Mouse (Mus musculus): ENCODE measurements around the gene Bcl2l11. TPM values are rescaled to one million over a fixed set of nuclear protein-coding genes. Genes with fewer than 3 reads are reported as not detected.

The Bcl2l11 gene
- total RNA-seq, 2 experiments from 2014 or later: 3.7 to 5.8 TPM

- intact Hi-C loops (cut with DNase I): no loop called here
Observed at GRCm38 (mm10) chr2:128197379-128197778, 71.5 kb downstream of the Bcl2l11 start.

GRCm38 (mm10) chr2:128203147-128203546, 77.3 kb downstream of the Bcl2l11 start:
- intact Hi-C loops (cut with DNase I): no loop called here
- no peak for DNase-seq

More at GRCm38 (mm10) chr2:128197379-128197778, 71.5 kb downstream of the Bcl2l11 start:
- DNase-seq: no peak

- no peak for DNase-seq
- intact Hi-C loops (cut with DNase I): no loop called here
Observed at GRCm38 (mm10) chr2:128203749-128204405, 78.0 kb downstream of the Bcl2l11 start.

- intact Hi-C loops (cut with DNase I): no loop called here
- no peak for DNase-seq
Observed at GRCm38 (mm10) chr2:128208541-128208940, 82.7 kb downstream of the Bcl2l11 start.

- intact Hi-C loops (cut with DNase I): no loop called here
- no peak for DNase-seq
Observed at GRCm38 (mm10) chr2:128209841-128210329, 84.0 kb downstream of the Bcl2l11 start.

GRCm38 (mm10) chr2:128210376-128210775, 84.5 kb downstream of the Bcl2l11 start:
- no peak for DNase-seq
- intact Hi-C loops (cut with DNase I): no loop called here

GRCm38 (mm10) chr2:128211022-128211880, 85.4 kb downstream of the Bcl2l11 start:
- intact Hi-C loops (cut with DNase I): no loop called here
- DNase-seq: no peak

- intact Hi-C loops (cut with DNase I): no loop called here
- DNase-seq: no peak
Observed at GRCm38 (mm10) chr2:128211881-128212209, 86.0 kb downstream of the Bcl2l11 start.
